Mouse (Mus musculus): ENCODE measurements around the gene Dcdc2c. TPM values are rescaled to one million over a fixed set of nuclear protein-coding genes. Genes with fewer than 3 reads are reported as not detected.

Gene Dcdc2c
- polyA plus RNA-seq, 1 experiment from 2014 or later, result 0.24 TPM

DNA sequence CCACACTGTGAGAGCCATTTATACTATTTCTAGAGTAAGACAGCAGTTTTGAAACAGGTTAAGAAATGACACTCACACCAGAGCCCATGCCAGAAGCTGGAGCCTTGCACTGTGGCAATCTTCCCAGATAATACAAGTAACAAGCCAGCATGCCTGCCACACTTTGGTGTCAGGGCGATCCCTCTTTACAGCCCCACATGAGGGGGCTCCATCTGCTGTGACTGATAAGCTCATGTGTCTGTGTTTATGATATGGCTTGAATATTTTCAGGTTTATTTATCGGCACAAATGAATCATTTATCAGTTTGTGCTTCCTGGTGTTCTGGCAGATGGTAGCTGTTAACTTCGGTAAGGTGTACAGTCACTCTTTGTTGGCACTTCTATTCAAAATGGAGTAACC, 25.9 kb upstream of the Dcdc2c start:
- no peak overlapping the region for H3K9ac ChIP-seq (replicated peaks)
- H3K36me3 ChIP-seq, result no peaks in the 10 kb centered on the region
- H3K4me2 ChIP-seq, result no peak overlapping the region
- H3K27me3 ChIP-seq, result no peaks in the 10 kb centered on the region
- no peaks in the 10 kb centered on the region for H3K4me1 ChIP-seq (replicated peaks)
- 82% methylated on average over 3 of the region's 3 CpGs for WGBS
- H3K27ac ChIP-seq, result no peak overlapping the region
- H3K4me3 ChIP-seq (replicated peaks), result no peak overlapping the region
- H3K9me3 ChIP-seq, result no peaks in the 10 kb centered on the region
- no peak for ATAC-seq (ENCODE audit: insufficient number of reproducible peaks, insufficient read depth, low FRiP score, low TSS enrichment, low read depth)

DNA sequence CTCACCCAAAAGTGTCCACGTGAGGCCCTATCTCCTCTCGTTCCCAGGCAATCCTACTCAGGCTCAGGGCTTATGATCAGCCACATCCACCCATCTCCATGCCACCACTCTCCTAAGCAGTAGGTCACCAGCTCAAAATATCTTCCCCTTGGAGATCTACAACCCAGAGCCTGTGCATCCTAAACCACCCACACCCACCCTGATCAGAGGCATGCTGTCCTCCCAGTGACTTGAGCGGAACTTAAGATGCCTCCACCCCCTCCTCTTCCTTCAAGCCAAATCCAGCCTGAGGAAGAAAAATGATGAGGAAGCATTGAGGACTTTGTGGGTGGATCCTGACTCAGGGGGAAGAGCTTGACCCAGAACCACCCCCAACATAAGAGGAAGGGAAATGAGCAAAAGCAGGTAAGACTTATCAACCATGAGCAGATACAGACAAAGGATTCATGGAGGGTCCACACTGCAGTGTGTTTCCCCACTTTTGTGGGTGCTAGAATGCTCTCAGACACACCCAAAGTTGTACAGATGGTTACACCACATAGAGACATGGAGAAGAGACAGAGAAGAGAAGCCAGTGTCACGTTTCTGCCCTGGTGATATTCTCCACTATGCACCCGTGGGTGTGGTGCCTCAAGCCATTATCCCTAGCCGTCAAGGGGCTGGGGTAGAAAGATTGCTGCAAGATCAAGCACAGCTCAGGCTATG, 23.3 kb upstream of the Dcdc2c start:
- Histone ChIP-seq H3K4me2 (no peak overlapping the region), H3K27ac (no peak overlapping the region), H3K9ac (replicated peaks) (no peak overlapping the region), H3K4me3 (replicated peaks) (no peak overlapping the region), H3K4me1 (replicated peaks) (no peaks in the 10 kb centered on the region), H3K27me3 (no peaks in the 10 kb centered on the region), H3K9me3 (no peaks in the 10 kb centered on the region), H3K36me3 (no peaks in the 10 kb centered on the region)
- no peak for ATAC-seq (ENCODE audit: insufficient number of reproducible peaks, insufficient read depth, low FRiP score, low TSS enrichment, low read depth)
- WGBS, result 70% methylated on average over 6 of the region's 6 CpGs

DNA sequence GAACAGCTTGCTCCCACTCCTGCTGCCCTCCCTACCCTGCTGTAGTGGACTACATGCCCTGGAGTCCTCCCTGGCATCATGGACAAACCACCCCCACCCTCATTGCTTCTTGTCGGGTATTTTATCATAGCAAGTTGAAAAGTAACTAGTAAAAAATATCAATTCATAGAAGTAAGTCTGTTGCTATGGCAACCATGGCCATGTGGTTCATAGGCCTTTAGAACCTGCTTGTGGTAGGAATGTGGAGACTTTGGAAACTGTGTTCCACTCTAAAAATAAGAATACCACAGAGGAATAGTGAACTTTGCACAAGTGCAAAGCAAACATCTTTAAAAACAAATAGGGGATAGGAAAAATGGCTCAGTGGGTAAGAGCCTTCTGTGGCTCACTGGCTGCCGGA, 20.0 kb upstream of the Dcdc2c start:
- Histone ChIP-seq H3K9me3 (no peaks in the 10 kb centered on the region), H3K27me3 (no peaks in the 10 kb centered on the region), H3K4me1 (replicated peaks) (no peaks in the 10 kb centered on the region), H3K9ac (replicated peaks) (no peak overlapping the region), H3K4me2 (no peak overlapping the region), H3K27ac (no peak overlapping the region), H3K4me3 (replicated peaks) (no peak overlapping the region), H3K36me3 (no peaks in the 10 kb centered on the region)
- WGBS, result 88% methylated on average over 2 of the region's 2 CpGs
- no peak for ATAC-seq (ENCODE audit: insufficient number of reproducible peaks, insufficient read depth, low FRiP score, low TSS enrichment, low read depth)

DNA sequence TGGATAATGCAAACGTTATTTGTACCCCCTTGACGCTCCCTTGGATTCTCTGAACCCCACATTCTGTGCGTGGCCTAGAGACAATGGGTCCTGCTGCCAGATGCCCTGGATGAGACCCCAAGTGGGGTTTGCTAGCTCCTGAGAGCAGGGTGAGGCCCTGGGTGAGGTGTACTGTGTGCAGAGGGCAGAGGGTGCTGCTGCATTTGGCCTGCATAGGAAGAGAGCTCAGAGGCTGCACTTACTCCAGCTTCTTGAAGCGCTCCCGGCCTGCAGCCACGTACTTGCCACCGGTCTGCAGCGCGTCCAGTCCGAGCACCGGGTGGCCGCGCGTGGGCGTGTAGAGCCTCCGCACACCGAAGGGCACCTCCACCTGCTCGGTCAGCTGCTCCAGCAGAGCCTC, 424 bp downstream of the Dcdc2c start:
- 66% methylated on average over 18 of the region's 18 CpGs for WGBS

DNA sequence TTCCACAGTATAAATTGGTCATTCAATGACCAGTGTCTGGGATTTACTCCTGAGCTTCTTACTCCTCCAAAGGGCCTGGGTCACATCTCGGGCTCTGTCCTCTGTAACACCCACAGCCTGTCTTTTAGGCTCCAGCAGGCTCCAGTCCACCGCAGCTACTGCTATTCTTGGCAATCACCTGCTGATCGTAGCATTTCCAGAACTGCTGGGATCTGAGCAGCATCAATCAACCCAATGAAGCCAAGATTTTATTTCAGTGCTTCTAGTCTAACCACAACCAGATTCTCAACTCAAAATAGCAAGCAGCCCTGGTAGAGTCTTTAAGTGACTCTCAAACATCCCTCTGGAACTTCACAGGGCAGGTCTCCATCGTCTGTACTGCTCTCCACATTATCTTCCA, 3.3 kb downstream of the Dcdc2c start:
- 50% methylated on average over 4 of the region's 4 CpGs for WGBS
- H3K4me1 ChIP-seq (replicated peaks), result peaks cover 2% of the 10 kb centered on the region; the same call in 1 of the 2 replicates
- no peaks in the 10 kb centered on the region for H3K36me3 ChIP-seq
- no peak overlapping the region for H3K27ac ChIP-seq
- ATAC-seq (ENCODE audit: insufficient number of reproducible peaks, insufficient read depth, low FRiP score, low TSS enrichment, low read depth), result no peak
- no peak overlapping the region for H3K4me2 ChIP-seq
- no peaks in the 10 kb centered on the region for H3K9me3 ChIP-seq
- H3K9ac ChIP-seq (replicated peaks), result no peak overlapping the region
- H3K27me3 ChIP-seq, result peaks cover 21% of the 10 kb centered on the region
- no peak overlapping the region for H3K4me3 ChIP-seq (replicated peaks)

More for the DNA sequence above, 424 bp downstream of the Dcdc2c start:
- H3K9me3 ChIP-seq, result no peaks in the 10 kb centered on the region
- H3K4me3 ChIP-seq (replicated peaks), result 0 out of 2 replicates have a peak overlapping the region, but pooled peaks have one; percentile 8
- H3K27me3 ChIP-seq, result peaks cover 21% of the 10 kb centered on the region
- ATAC-seq (ENCODE audit: insufficient number of reproducible peaks, insufficient read depth, low FRiP score, low TSS enrichment, low read depth), result no peak
- no peak overlapping the region for H3K27ac ChIP-seq
- no peak overlapping the region for H3K9ac ChIP-seq (replicated peaks)
- peak overlapping the region; percentile 35 for H3K4me2 ChIP-seq
- H3K36me3 ChIP-seq, result no peaks in the 10 kb centered on the region
- peaks cover 2% of the 10 kb centered on the region; the same call in 1 of the 2 replicates for H3K4me1 ChIP-seq (replicated peaks)

GRCm38 (mm10) chr12:28514264-28514775, 37.9 kb downstream of the Dcdc2c start:
- no peak for ATAC-seq (ENCODE audit: insufficient number of reproducible peaks, insufficient read depth, low FRiP score, low TSS enrichment, low read depth)
- Histone ChIP-seq H3K36me3 (no peaks in the 10 kb centered on the region), H3K27ac (no peak overlapping the region), H3K27me3 (no peaks in the 10 kb centered on the region), H3K4me1 (replicated peaks) (no peaks in the 10 kb centered on the region), H3K9me3 (peaks cover 5% of the 10 kb centered on the region; the same call in 1 of the 2 replicates), H3K4me2 (no peak overlapping the region), H3K4me3 (replicated peaks) (no peak overlapping the region), H3K9ac (replicated peaks) (no peak overlapping the region)
- WGBS, result 56% methylated on average over 1 of the region's 1 CpGs

GRCm38 (mm10) chr12:28509699-28510280, 42.4 kb downstream of the Dcdc2c start:
- Histone ChIP-seq H3K9me3 (peaks cover 5% of the 10 kb centered on the region; the same call in 1 of the 2 replicates), H3K4me3 (replicated peaks) (no peak overlapping the region), H3K27me3 (no peaks in the 10 kb centered on the region), H3K9ac (replicated peaks) (no peak overlapping the region), H3K36me3 (no peaks in the 10 kb centered on the region), H3K4me2 (no peak overlapping the region), H3K4me1 (replicated peaks) (no peaks in the 10 kb centered on the region), H3K27ac (0 out of 2 replicates have a peak overlapping the region, but pooled peaks have one; percentile 12)
- ATAC-seq (ENCODE audit: insufficient number of reproducible peaks, insufficient read depth, low FRiP score, low TSS enrichment, low read depth), result no peak
- WGBS, result 27% methylated on average over 5 of the region's 5 CpGs

DNA sequence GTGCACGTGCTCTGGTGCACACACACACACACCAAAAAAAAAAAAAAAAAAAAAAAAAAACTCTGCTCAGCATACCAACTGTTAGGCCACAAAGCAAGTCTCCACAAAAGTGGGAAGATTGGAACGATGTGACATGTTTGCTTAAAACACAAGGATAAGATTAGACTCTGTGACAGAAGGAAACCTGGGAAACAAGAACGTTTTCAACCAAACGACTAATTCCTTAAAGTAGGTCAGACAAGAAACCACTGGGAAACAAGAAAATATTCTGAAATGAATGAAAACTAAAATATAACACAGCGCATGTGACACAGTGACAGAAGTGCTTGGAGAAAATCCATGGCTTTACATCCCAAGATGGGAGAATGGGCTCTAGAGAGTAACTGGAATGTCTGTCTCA, 57.9 kb downstream of the Dcdc2c start:
- 90% methylated on average over 5 of the region's 5 CpGs for WGBS
- Histone ChIP-seq H3K9me3 (no peaks in the 10 kb centered on the region), H3K4me3 (replicated peaks) (no peak overlapping the region), H3K27ac (no peak overlapping the region), H3K36me3 (no peaks in the 10 kb centered on the region), H3K9ac (replicated peaks) (no peak overlapping the region), H3K27me3 (no peaks in the 10 kb centered on the region), H3K4me1 (replicated peaks) (no peaks in the 10 kb centered on the region), H3K4me2 (no peak overlapping the region)
- no peak for ATAC-seq (ENCODE audit: insufficient number of reproducible peaks, insufficient read depth, low FRiP score, low TSS enrichment, low read depth)

DNA sequence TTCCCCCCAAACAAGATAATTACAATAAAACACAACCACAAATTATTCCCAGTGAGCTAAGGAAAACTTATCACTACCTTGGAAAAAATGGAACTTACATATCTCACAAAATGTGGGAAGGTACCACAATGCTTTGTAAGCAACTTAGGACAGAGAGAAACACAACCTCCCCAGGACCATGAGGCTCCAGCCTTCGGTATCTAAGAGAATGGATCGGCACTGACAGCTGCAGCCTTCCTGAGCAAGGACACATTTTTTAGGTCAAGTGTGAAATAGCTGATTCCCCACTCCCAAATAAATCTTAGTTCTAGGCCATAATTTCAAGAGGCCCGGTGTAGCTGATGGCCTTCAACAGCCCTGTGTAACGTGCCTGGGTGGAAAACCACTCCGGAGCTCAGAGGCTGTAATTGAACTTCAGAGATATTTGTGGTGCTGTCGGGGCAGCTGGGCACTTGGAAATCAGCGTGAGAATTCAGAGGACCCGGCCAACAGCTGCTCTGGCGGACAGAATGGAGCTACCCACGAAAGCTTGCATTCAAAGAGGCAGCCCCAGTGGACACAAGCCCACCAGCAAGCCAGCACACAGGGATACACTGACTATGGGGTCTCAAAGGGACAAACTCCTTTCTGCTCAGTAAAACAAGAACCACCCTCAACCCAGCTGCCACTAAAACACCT, 69.6 kb downstream of the Dcdc2c start:
- no peak overlapping the region for H3K9ac ChIP-seq (replicated peaks)
- H3K27me3 ChIP-seq, result no peaks in the 10 kb centered on the region
- no peaks in the 10 kb centered on the region for H3K9me3 ChIP-seq
- no peak overlapping the region for H3K4me3 ChIP-seq (replicated peaks)
- H3K4me1 ChIP-seq (replicated peaks), result no peaks in the 10 kb centered on the region
- H3K4me2 ChIP-seq, result no peak overlapping the region
- no peak for ATAC-seq (ENCODE audit: insufficient number of reproducible peaks, insufficient read depth, low FRiP score, low TSS enrichment, low read depth)
- WGBS, result 73% methylated on average over 10 of the region's 10 CpGs
- H3K36me3 ChIP-seq, result no peaks in the 10 kb centered on the region
- no peak overlapping the region for H3K27ac ChIP-seq

- no peak overlapping the region for H3K4me2 ChIP-seq
- no peak overlapping the region for H3K4me3 ChIP-seq (replicated peaks)
- H3K27me3 ChIP-seq, result no peaks in the 10 kb centered on the region
- no peak for ATAC-seq (ENCODE audit: insufficient number of reproducible peaks, insufficient read depth, low FRiP score, low TSS enrichment, low read depth)
- no peak overlapping the region for H3K9ac ChIP-seq (replicated peaks)
- WGBS, result 68% methylated on average over 2 of the region's 2 CpGs
- peaks cover 5% of the 10 kb centered on the region; the same call in 1 of the 2 replicates for H3K9me3 ChIP-seq
- H3K4me1 ChIP-seq (replicated peaks), result no peaks in the 10 kb centered on the region
- H3K36me3 ChIP-seq, result no peaks in the 10 kb centered on the region
- H3K27ac ChIP-seq, result no peak overlapping the region
Observed at GRCm38 (mm10) chr12:28460951-28461431, 91.2 kb downstream of the Dcdc2c start.

GRCm38 (mm10) chr12:28460523-28460922, 91.7 kb downstream of the Dcdc2c start:
- H3K4me2 ChIP-seq, result no peak overlapping the region
- no peak overlapping the region for H3K9ac ChIP-seq (replicated peaks)
- no peaks in the 10 kb centered on the region for H3K4me1 ChIP-seq (replicated peaks)
- peaks cover 5% of the 10 kb centered on the region; the same call in 1 of the 2 replicates for H3K9me3 ChIP-seq
- 83% methylated on average over 7 of the region's 7 CpGs for WGBS
- no peaks in the 10 kb centered on the region for H3K36me3 ChIP-seq
- H3K27ac ChIP-seq, result no peak overlapping the region
- no peak for ATAC-seq (ENCODE audit: insufficient number of reproducible peaks, insufficient read depth, low FRiP score, low TSS enrichment, low read depth)
- H3K4me3 ChIP-seq (replicated peaks), result no peak overlapping the region
- no peaks in the 10 kb centered on the region for H3K27me3 ChIP-seq

All from limb, embryonic 12.5 days (tissue).